Mouse (Mus musculus): ENCODE results near the gene Tmem79. TPM values are rescaled to one million over a fixed set of nuclear protein-coding genes. Genes with fewer than 3 reads are reported as not detected.

The Tmem79 gene
- total RNA-seq, 1 experiment = 24.3 TPM

GRCm38 (mm10) chr3:88361096-88361495, 25.1 kb upstream of the Tmem79 start:
- peaks cover 0 to 17% of the 10 kb centered on the region in 2 experiments; a peak in 2 of 4 replicates for H3K4me1 ChIP-seq (ENCODE audit: control insufficient read depth in 2 of 2, insufficient read depth in 2 of 2, low read length in 2 of 2, poor library complexity in 1 of 2)
- in situ Hi-C loops (cut with MboI; ENCODE audit: low sequenced_read_pairs in 2 of 2, unreplicated experiment in 2 of 2) = no loop called here
- H3K9me3 ChIP-seq (ENCODE audit: control insufficient read depth, insufficient read depth, low read depth, low read length) = no peaks in the 10 kb centered on the region
- H3K9ac ChIP-seq (ENCODE audit: insufficient read depth, low read depth, low read length, poor library complexity, severe bottlenecking) = no peak overlapping the region
- peaks cover 61% of the 10 kb centered on the region for H3K36me3 ChIP-seq (ENCODE audit: control insufficient read depth, insufficient read depth, low read length, poor library complexity, severe bottlenecking)
- H3K27ac ChIP-seq (ENCODE audit: insufficient read depth, low read depth, low read length, poor library complexity, severe bottlenecking) = no peak overlapping the region
- TF ChIP-seq HCFC1 (IDR thresholded peaks at IDR 0.05; ENCODE audit: borderline replicate concordance, insufficient read depth, low read length) (no peak), ZC3H11A (IDR thresholded peaks at IDR 0.05; ENCODE audit: borderline replicate concordance, low read depth, low read length) (no peak), MAFK (IDR thresholded peaks at IDR 0.05; ENCODE audit: insufficient read depth, low read depth, low read length) (no peak)
- no peak for DNase-seq (ENCODE audit: low read depth, low spot score)
- no peak overlapping the region for H3K4me3 ChIP-seq (ENCODE audit: insufficient read depth in 1 of 2, low read depth in 1 of 2, low read length in 2 of 2, poor library complexity in 1 of 2, severe bottlenecking in 1 of 2)

GRCm38 (mm10) chr3:88359989-88360388, 24.0 kb upstream of the Tmem79 start:
- Histone ChIP-seq H3K4me3 (ENCODE audit: insufficient read depth in 1 of 2, low read depth in 1 of 2, low read length in 2 of 2, poor library complexity in 1 of 2, severe bottlenecking in 1 of 2) (no peak overlapping the region), H3K9ac (ENCODE audit: insufficient read depth, low read depth, low read length, poor library complexity, severe bottlenecking) (no peak overlapping the region), H3K4me1 (ENCODE audit: control insufficient read depth in 2 of 2, insufficient read depth in 2 of 2, low read length in 2 of 2, poor library complexity in 1 of 2) (peaks cover 0 to 12% of the 10 kb centered on the region in 2 experiments; a peak in 2 of 4 replicates), H3K9me3 (ENCODE audit: control insufficient read depth, insufficient read depth, low read depth, low read length) (no peaks in the 10 kb centered on the region), H3K36me3 (ENCODE audit: control insufficient read depth, insufficient read depth, low read length, poor library complexity, severe bottlenecking) (peaks cover 72% of the 10 kb centered on the region), H3K27ac (ENCODE audit: insufficient read depth, low read depth, low read length, poor library complexity, severe bottlenecking) (no peak overlapping the region)
- in situ Hi-C loops (cut with MboI; ENCODE audit: low sequenced_read_pairs in 2 of 2, unreplicated experiment in 2 of 2) = no loop called here
- TF ChIP-seq MAFK (IDR thresholded peaks at IDR 0.05; ENCODE audit: insufficient read depth, low read depth, low read length) (no peak), CHD2 (IDR thresholded peaks at IDR 0.05; ENCODE audit: low read depth, low read length) (no peak)
- DNase-seq (ENCODE audit: low read depth, low spot score) = no peak

- H3K27ac ChIP-seq (ENCODE audit: insufficient read depth, low read depth, low read length, poor library complexity, severe bottlenecking) = no peak overlapping the region
These were observed 23.6 kb upstream of the Tmem79 start for GRCm38 (mm10) chr3:88359584-88359983.

GRCm38 (mm10) chr3:88354396-88355165, 18.6 kb upstream of the Tmem79 start:
- in situ Hi-C loops (cut with MboI; ENCODE audit: low sequenced_read_pairs in 2 of 2, unreplicated experiment in 2 of 2) = loop anchor here in 1 of 2 experiments (5.0 kb wide), 1 partner anchor 42 kb away; no protein-coding TSS in a partner anchor
- H3K27ac ChIP-seq (ENCODE audit: insufficient read depth, low read depth, low read length, poor library complexity, severe bottlenecking) = no peak overlapping the region
- DNase-seq (ENCODE audit: low read depth, low spot score) = no peak
- no peaks in the 10 kb centered on the region; a peak in 1 of 4 replicates for H3K4me1 ChIP-seq (ENCODE audit: control insufficient read depth in 2 of 2, insufficient read depth in 2 of 2, low read length in 2 of 2, poor library complexity in 1 of 2)
- H3K36me3 ChIP-seq (ENCODE audit: control insufficient read depth, insufficient read depth, low read length, poor library complexity, severe bottlenecking) = peaks cover 96% of the 10 kb centered on the region
- TF ChIP-seq CHD2 (IDR thresholded peaks at IDR 0.05; ENCODE audit: low read depth, low read length) = no peak
- H3K4me3 ChIP-seq (ENCODE audit: insufficient read depth in 1 of 2, low read depth in 1 of 2, low read length in 2 of 2, poor library complexity in 1 of 2, severe bottlenecking in 1 of 2) = no peak overlapping the region
- H3K9me3 ChIP-seq (ENCODE audit: control insufficient read depth, insufficient read depth, low read depth, low read length) = no peaks in the 10 kb centered on the region
- no peak overlapping the region for H3K9ac ChIP-seq (ENCODE audit: insufficient read depth, low read depth, low read length, poor library complexity, severe bottlenecking)

More at GRCm38 (mm10) chr3:88359584-88359983, 23.6 kb upstream of the Tmem79 start:
- peaks cover 76% of the 10 kb centered on the region for H3K36me3 ChIP-seq (ENCODE audit: control insufficient read depth, insufficient read depth, low read length, poor library complexity, severe bottlenecking)
- in situ Hi-C loops (cut with MboI; ENCODE audit: low sequenced_read_pairs in 2 of 2, unreplicated experiment in 2 of 2) = no loop called here
- H3K4me3 ChIP-seq (ENCODE audit: insufficient read depth in 1 of 2, low read depth in 1 of 2, low read length in 2 of 2, poor library complexity in 1 of 2, severe bottlenecking in 1 of 2) = no peak overlapping the region
- no peaks in the 10 kb centered on the region for H3K9me3 ChIP-seq (ENCODE audit: control insufficient read depth, insufficient read depth, low read depth, low read length)
- TF ChIP-seq HCFC1 (IDR thresholded peaks at IDR 0.05; ENCODE audit: borderline replicate concordance, insufficient read depth, low read length) (no peak), CHD2 (IDR thresholded peaks at IDR 0.05; ENCODE audit: low read depth, low read length) (no peak), ZC3H11A (IDR thresholded peaks at IDR 0.05; ENCODE audit: borderline replicate concordance, low read depth, low read length) (no peak), ZNF384 (IDR thresholded peaks at IDR 0.05; ENCODE audit: low read depth, low read length) (no peak), MAFK (IDR thresholded peaks at IDR 0.05; ENCODE audit: insufficient read depth, low read depth, low read length) (no peak)
- DNase-seq (ENCODE audit: low read depth, low spot score) = no peak
- peaks cover 0 to 8% of the 10 kb centered on the region in 2 experiments; a peak in 1 of 4 replicates for H3K4me1 ChIP-seq (ENCODE audit: control insufficient read depth in 2 of 2, insufficient read depth in 2 of 2, low read length in 2 of 2, poor library complexity in 1 of 2)
- no peak overlapping the region for H3K9ac ChIP-seq (ENCODE audit: insufficient read depth, low read depth, low read length, poor library complexity, severe bottlenecking)

GRCm38 (mm10) chr3:88352907-88353306, 17.0 kb upstream of the Tmem79 start:
- no peak overlapping the region for H3K27ac ChIP-seq (ENCODE audit: insufficient read depth, low read depth, low read length, poor library complexity, severe bottlenecking)
- no peaks in the 10 kb centered on the region for H3K4me1 ChIP-seq (ENCODE audit: control insufficient read depth in 2 of 2, insufficient read depth in 2 of 2, low read length in 2 of 2, poor library complexity in 1 of 2)
- no peak for DNase-seq (ENCODE audit: low read depth, low spot score)
- in situ Hi-C loops (cut with MboI; ENCODE audit: low sequenced_read_pairs in 2 of 2, unreplicated experiment in 2 of 2) = loop anchor here in 1 of 2 experiments (5.0 kb wide), 1 partner anchor 41 kb away; no protein-coding TSS in a partner anchor
- H3K9me3 ChIP-seq (ENCODE audit: control insufficient read depth, insufficient read depth, low read depth, low read length) = no peaks in the 10 kb centered on the region
- H3K4me3 ChIP-seq (ENCODE audit: insufficient read depth in 1 of 2, low read depth in 1 of 2, low read length in 2 of 2, poor library complexity in 1 of 2, severe bottlenecking in 1 of 2) = no peak overlapping the region
- H3K9ac ChIP-seq (ENCODE audit: insufficient read depth, low read depth, low read length, poor library complexity, severe bottlenecking) = no peak overlapping the region
- TF ChIP-seq HCFC1 (IDR thresholded peaks at IDR 0.05; ENCODE audit: borderline replicate concordance, insufficient read depth, low read length) (no peak), ZNF384 (IDR thresholded peaks at IDR 0.05; ENCODE audit: low read depth, low read length) (no peak), ZC3H11A (IDR thresholded peaks at IDR 0.05; ENCODE audit: borderline replicate concordance, low read depth, low read length) (no peak), CHD2 (IDR thresholded peaks at IDR 0.05; ENCODE audit: low read depth, low read length) (no peak), MAFK (IDR thresholded peaks at IDR 0.05; ENCODE audit: insufficient read depth, low read depth, low read length) (no peak)
- peaks cover 87% of the 10 kb centered on the region for H3K36me3 ChIP-seq (ENCODE audit: control insufficient read depth, insufficient read depth, low read length, poor library complexity, severe bottlenecking)

All from ES-E14 (cell line).